Mouse (Mus musculus): Measurements from ENCODE around the gene Bzw2.

The Bzw2 gene

GRCm38 (mm10) chr12:36070231-36070630 lies 87.6 kb downstream of the Bzw2 start:
- no peak for DNase-seq (ENCODE audit: low spot score)

GRCm38 (mm10) chr12:36067538-36067937 lies 90.3 kb downstream of the Bzw2 start:
- no peak for DNase-seq (ENCODE audit: low spot score)

- DNase-seq (ENCODE audit: low spot score): no peak
These were observed 92.0 kb downstream of the Bzw2 start for GRCm38 (mm10) chr12:36065911-36066310.

DNA sequence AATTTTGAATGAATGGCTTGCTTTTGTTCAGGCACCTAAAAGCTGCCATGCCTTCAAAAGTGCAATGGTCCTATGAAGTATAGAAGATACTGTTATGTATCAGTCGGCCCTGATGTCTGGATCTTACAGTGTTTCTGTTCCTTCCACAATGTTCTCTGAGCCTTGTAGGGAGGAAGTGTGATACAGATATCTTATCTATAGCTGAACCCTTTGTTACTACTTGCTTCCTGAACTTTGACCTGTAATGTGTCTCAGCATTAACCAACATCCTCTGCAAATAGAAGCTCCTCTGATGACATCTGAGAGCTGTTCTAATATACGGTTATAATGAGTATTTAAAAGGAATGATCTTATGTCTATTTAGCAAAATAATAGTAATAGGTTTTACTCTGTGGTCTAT lies 100.2 kb downstream of the Bzw2 start:
- no peak for DNase-seq (ENCODE audit: low spot score)

DNA sequence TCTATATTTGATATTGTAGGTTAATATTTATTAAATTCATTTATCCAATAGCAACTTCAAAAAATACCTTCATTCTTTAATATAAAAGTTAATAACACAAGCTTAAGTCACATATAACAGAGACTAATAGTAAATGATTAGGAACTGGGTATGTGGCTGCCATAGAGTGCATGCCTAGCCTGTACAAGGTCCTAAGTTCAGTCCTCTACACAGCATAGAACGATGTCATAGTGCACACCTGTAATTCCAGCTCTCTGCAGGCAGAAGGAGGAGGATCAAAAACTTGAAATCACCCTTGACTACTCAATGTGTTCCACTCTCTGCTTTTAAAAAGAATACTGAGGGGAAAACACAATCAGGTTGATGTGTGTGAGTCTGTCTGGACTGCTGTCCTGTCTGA lies 107.6 kb downstream of the Bzw2 start:
- DNase-seq (ENCODE audit: low spot score): no peak

- DNase-seq (ENCODE audit: low spot score): no peak
These were observed 110.3 kb downstream of the Bzw2 start for GRCm38 (mm10) chr12:36047593-36047992.

DNA sequence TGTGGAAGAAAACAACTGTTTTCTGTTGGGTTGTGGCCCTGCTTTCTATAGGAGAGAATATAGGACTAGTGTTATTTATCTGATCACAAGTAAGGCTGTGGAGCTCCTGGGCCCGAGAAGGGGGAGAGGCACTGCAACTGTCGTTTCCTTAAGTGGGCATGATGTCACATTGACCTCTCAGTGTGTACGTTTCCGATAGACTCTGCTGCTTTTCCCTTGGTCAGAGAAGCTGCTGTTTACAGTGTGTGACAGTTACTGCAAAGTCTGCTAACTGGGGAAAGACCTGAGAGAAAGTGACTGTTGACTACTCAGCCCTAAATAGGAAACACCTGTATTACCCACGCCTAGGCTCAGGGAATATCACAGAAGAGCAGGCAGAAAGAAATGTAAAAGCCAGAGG lies 111.7 kb downstream of the Bzw2 start:
- no peak for DNase-seq (ENCODE audit: low spot score)

GRCm38 (mm10) chr12:36044691-36045090 lies 113.2 kb downstream of the Bzw2 start:
- DNase-seq (ENCODE audit: low spot score): no peak

- DNase-seq (ENCODE audit: low spot score): peak; percentile 89
These were observed 115.5 kb downstream of the Bzw2 start, which contains the start of gene Tspan13 for GRCm38 (mm10) chr12:36042348-36042778. TSS of gene Tspan13 (minus strand) at chr12:36042500.

Measured in urinary bladder, postnatal 14 days (tissue).